In genomic region chr6:144670433-144671167, GRCm38 (mm10) we compare ENCODE assay signal across 10 mouse cellular contexts.
DNase-seq lines count a peak whose midpoint lies in the region.
"Had no signal": no experiment of that assay in that cellular context is flagged by ENCODE, and none has a peak within 500 bp of the region (broad histone marks: within the 10 kb centered on the region; RNA-seq: fewer than 3 reads in every experiment).

No protein-coding gene starts in this region.

- peak; percentile 20 for DNase-seq in kidney, postnatal 14 days
- no peak for DNase-seq in kidney, postnatal 10 days
- peak; percentile 88 for DNase-seq in CD4-positive helper T cell, adult 2 months (ENCODE audit: low read depth, low spot score)
- DNase-seq in fibroblast of lung, adult 2 months (ENCODE audit: low read depth), result peak; percentile 47
- DNase-seq in retina, embryonic 14.5 days (ENCODE audit: low spot score), result peak; percentile 10
- no peak for DNase-seq in urinary bladder, postnatal 14 days (ENCODE audit: low spot score)
- DNase-seq in frontal cortex, postnatal 25 days (ENCODE audit: low spot score in 2 of 2), result no peak
- no peak for DNase-seq in adipocyte (ENCODE audit: low spot score)
- DNase-seq: adrenal gland, adult 2 months; gastrocnemius, postnatal 25 days had no signal

Comparison
In these comparisons a context has a peak if more than half of its experiments do, and no peak if none do; other contexts are left out.
1. DNase-seq: peak in kidney, postnatal 14 days (single experiment), CD4-positive helper T cell, adult 2 months (single experiment), fibroblast of lung, adult 2 months (single experiment) and retina, embryonic 14.5 days (single experiment); none in kidney, postnatal 10 days (single experiment), urinary bladder, postnatal 14 days (single experiment), frontal cortex, postnatal 25 days (0 of 2) and adipocyte (single experiment).